Mouse (Mus musculus): ENCODE data around the gene Tbca. TPM values are rescaled to one million over a fixed set of nuclear protein-coding genes. Genes with fewer than 3 reads are reported as not detected.

Gene Tbca
- polyA plus RNA-seq (2012; rRNA removed; ENCODE audit: low replicate concordance): 2.6 and 7.6 TPM in 2 replicates

GRCm38 (mm10) chr13:94788771-94789649 is at the start of gene Tbca:
Gene Tbca, plus strand, starts transcription at chr13:94788910.

GRCm38 (mm10) chr13:94875396-94875880 is 86.7 kb downstream of the Tbca start, which contains the start of gene Otp:
Gene Otp, plus strand, starts transcription at chr13:94875602.

Other genes starting within 250 kb of the Tbca start
- gene Otp, start 86.7 kb downstream of the Tbca start, polyA plus RNA-seq (2012; rRNA removed; ENCODE audit: low replicate concordance): not detected in 2 replicates
- gene Wdr41, start 187.4 kb downstream of the Tbca start, polyA plus RNA-seq (2012; rRNA removed; ENCODE audit: low replicate concordance): 10.7 and 13.9 TPM in 2 replicates